Mouse (Mus musculus): ENCODE measurements around the gene Gtpbp8. TPM values are rescaled to one million over a fixed set of nuclear protein-coding genes. Genes with fewer than 3 reads are reported as not detected.

The Gtpbp8 gene
- polyA plus RNA-seq, 1 experiment from 2014 or later = 29.0 TPM

DNA sequence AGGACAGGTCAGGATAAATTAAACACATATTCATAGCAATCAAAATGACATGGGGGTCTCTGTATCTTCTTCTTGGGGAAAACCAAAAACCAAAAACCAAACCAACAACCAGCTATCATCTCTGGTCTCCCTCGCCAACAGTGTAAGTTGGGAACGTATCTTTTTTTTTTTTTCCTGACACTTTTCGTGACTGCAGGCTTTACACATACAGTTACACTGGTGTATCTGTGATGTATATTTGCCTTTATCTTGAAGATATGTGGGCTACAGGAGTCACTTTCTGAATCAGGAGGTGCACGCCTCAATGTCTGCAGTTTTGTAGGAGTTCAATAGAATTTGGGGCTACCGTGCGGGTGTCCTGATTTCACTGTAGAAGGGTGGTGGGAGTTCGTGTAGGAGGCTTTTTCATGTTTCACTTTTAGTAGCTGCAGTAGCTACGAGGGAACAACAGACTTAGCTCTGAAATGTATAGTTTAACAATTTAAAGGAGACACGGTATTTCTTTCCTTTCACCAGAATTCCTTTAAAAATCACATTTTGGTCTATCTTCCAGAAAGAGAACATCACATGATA is 20.2 kb upstream of the Gtpbp8 start:
- Histone ChIP-seq H3K27ac (no peak overlapping the region), H3K9me3 (no peaks in the 10 kb centered on the region), H3K9ac (replicated peaks) (no peak overlapping the region), H3K4me2 (no peak overlapping the region), H3K36me3 (no peaks in the 10 kb centered on the region), H3K4me3 (replicated peaks) (no peak overlapping the region), H3K4me1 (replicated peaks) (no peaks in the 10 kb centered on the region), H3K27me3 (no peaks in the 10 kb centered on the region)
- 88% methylated on average over 9 of the region's 9 CpGs for WGBS
- no peak for ATAC-seq (ENCODE audit: insufficient number of reproducible peaks, insufficient read depth, low FRiP score, low TSS enrichment, low read depth)

DNA sequence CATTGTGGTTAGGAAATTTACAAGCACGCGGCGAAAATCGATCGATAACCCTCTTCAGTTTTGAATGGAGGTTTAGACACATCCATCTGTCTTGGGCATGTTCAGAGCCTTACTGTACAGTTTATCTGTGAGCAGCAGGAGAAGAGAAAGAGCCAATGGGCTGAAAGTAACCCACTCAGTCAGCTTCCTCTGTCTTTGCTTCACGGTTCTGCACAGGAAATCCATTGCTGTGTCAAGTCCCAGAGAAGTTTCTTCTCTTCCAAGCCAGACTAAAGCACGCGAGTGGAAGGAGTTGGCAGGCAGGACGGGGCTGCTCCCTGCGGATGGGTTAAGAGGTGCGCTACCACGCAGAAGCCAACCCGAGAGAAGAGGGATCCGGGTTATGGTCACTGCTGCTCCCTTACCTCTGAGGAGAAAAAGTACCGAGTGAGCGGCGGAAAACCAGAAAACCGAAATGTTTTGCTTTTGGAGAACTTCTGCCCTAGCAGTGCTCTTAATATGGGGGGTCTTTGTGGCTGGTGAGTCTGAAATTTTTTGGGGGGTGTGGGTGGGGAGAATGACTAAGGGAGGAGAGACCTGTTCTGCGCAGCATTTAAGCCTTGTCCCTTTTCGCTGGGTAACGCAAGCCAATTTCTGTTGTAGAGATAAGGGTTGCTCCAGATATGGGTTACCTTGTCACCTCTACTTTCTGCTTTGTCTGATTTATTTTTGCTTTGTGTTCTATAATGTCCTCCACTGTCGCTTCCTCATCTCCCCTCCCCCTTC is 19.6 kb upstream of the Gtpbp8 start, which contains the start of gene Cd200r1:
Gene Cd200r1, plus strand, starts transcription at position 182 of the 765 bp plus-strand sequence.
- H3K9ac ChIP-seq (replicated peaks) = no peak within 1 kb of the TSS
- no peaks in the 10 kb centered on the region for H3K27me3 ChIP-seq
- no peak within 1 kb of the TSS for H3K4me2 ChIP-seq
- H3K9me3 ChIP-seq = no peaks in the 10 kb centered on the region
- H3K36me3 ChIP-seq = no peaks in the 10 kb centered on the region
- H3K4me1 ChIP-seq (replicated peaks) = no peaks in the 10 kb centered on the region
- H3K4me3 ChIP-seq (replicated peaks) = no peak within 1 kb of the TSS
- H3K27ac ChIP-seq = no peak within 1 kb of the TSS
- 82% methylated on average over 22 of the region's 22 CpGs for WGBS
- ATAC-seq (ENCODE audit: insufficient number of reproducible peaks, insufficient read depth, low FRiP score, low TSS enrichment, low read depth) = no peak

DNA sequence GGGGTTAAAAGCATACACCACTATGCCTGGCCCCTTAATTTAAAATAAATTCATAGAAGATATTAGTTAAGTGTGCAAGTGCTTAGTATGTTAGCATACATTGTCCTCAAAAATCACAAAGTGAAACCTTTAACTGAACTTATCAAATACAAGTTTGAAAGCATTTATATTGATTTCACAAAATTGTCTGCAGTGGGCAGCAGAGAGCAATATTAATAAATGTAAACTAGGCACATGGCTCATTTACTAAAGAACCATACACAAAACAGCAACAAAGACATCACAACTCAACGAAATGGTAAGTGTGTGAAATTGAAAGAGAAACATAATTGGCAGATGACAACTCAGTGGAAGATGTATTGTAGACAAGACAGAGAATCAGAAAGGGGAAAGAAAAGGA is 15.6 kb upstream of the Gtpbp8 start:
- Histone ChIP-seq H3K4me2 (no peak overlapping the region), H3K27ac (no peak overlapping the region), H3K9me3 (no peaks in the 10 kb centered on the region), H3K9ac (replicated peaks) (no peak overlapping the region), H3K27me3 (no peaks in the 10 kb centered on the region), H3K4me1 (replicated peaks) (no peaks in the 10 kb centered on the region), H3K36me3 (no peaks in the 10 kb centered on the region), H3K4me3 (replicated peaks) (no peak overlapping the region)
- WGBS = 78% methylated on average over 1 of the region's 1 CpGs
- no peak for ATAC-seq (ENCODE audit: insufficient number of reproducible peaks, insufficient read depth, low FRiP score, low TSS enrichment, low read depth)

DNA sequence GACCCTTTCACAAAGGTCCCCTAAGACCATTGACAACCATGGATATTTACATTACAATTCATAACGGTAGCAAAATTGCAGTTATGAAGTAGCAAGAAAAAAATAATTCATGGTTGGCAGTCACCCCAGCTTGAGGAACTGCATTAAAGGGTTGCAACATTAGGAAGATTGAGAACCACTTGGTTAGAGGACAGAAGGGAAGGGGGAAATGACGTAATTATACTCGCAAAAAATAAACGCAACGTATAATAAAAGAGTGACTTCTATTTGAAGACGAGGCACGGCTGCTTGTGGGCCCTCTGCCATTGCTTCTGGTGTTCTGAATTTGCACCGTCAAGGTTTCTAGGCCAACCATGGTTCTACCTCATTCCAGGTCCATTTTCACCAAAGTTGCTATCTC is 11.5 kb upstream of the Gtpbp8 start:
- ATAC-seq (ENCODE audit: insufficient number of reproducible peaks, insufficient read depth, low FRiP score, low TSS enrichment, low read depth) = no peak
- no peak overlapping the region for H3K4me3 ChIP-seq (replicated peaks)
- H3K4me1 ChIP-seq (replicated peaks) = no peaks in the 10 kb centered on the region
- H3K27ac ChIP-seq = no peak overlapping the region
- H3K9me3 ChIP-seq = no peaks in the 10 kb centered on the region
- H3K4me2 ChIP-seq = no peak overlapping the region
- no peaks in the 10 kb centered on the region for H3K27me3 ChIP-seq
- H3K36me3 ChIP-seq = no peaks in the 10 kb centered on the region
- H3K9ac ChIP-seq (replicated peaks) = no peak overlapping the region
- 84% methylated on average over 8 of the region's 8 CpGs for WGBS

DNA sequence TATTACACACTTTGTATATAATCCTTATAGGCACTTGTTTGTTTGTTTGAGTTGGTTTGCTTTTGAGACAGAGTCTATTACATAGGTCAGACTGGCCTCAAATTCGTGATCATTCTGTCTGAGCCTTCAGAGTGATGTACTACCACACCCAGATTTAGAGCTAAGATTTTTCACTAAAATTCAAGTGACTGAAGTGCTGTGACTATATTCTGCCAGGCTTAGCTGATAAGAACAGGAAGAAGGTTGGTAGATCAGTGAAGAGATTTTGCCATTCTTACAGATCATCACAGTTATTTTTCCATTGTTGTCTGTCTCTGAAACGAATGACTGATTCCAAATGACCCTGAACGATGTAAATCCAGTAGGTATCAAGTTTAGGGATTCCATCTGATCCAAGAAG is 1.8 kb upstream of the Gtpbp8 start:
- Histone ChIP-seq H3K27ac (no peak overlapping the region), H3K4me2 (no peak overlapping the region), H3K4me3 (replicated peaks) (no peak overlapping the region), H3K27me3 (no peaks in the 10 kb centered on the region), H3K9me3 (no peaks in the 10 kb centered on the region), H3K9ac (replicated peaks) (no peak overlapping the region), H3K4me1 (replicated peaks) (peaks cover 13% of the 10 kb centered on the region), H3K36me3 (no peaks in the 10 kb centered on the region)
- ATAC-seq (ENCODE audit: insufficient number of reproducible peaks, insufficient read depth, low FRiP score, low TSS enrichment, low read depth) = no peak
- 61% methylated on average over 3 of the region's 3 CpGs for WGBS

DNA sequence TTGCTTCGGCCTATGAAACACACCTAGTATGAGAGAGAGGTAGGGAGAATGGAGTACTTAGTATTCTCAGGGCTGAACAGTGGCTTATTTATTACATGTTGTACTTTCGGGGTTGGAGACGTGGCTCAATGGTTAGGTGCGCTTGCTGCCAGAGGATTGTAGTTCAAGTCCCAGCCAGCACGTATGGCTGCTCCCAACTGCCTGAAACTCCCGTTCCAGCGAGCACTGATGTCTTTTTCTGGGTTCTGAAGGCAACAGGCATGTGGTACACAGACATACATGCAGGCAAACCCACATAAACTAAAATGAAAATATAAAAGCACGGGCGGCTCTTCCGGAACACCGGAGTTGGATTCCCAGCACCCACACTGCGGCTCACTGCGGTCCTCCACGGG is 695 bp downstream of the Gtpbp8 start:
- peak; percentile 26; the same call in 1 of the 2 replicates for ATAC-seq (ENCODE audit: insufficient number of reproducible peaks, insufficient read depth, low FRiP score, low TSS enrichment, low read depth)
- Histone ChIP-seq H3K9ac (replicated peaks) (peak overlapping the region; percentile 80), H3K4me3 (replicated peaks) (peak overlapping the region; percentile 81), H3K9me3 (no peaks in the 10 kb centered on the region), H3K36me3 (peaks cover 12% of the 10 kb centered on the region), H3K4me1 (replicated peaks) (peaks cover 13% of the 10 kb centered on the region), H3K27me3 (no peaks in the 10 kb centered on the region), H3K27ac (peak overlapping the region; percentile 98), H3K4me2 (peak overlapping the region; percentile 79)
- 7% methylated on average over 14 of the region's 14 CpGs for WGBS

DNA sequence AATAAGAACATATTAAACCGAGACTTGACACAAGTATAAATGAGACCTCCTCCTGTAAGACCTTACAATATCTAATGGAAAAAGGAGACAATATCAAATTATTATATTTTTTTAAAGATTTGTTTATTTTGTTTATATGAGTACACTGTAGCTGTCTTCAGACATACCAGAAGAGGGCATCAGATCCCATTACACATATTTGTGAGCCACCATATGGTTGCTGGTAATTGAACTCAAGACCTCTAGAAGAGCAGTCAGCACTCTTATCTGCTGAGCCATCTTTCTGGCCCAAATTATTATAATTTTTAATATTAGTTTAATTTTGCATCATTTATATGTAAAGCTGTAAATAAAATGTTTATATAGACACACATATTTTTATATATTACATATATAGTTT is 3.4 kb downstream of the Gtpbp8 start:
- no peak for ATAC-seq (ENCODE audit: insufficient number of reproducible peaks, insufficient read depth, low FRiP score, low TSS enrichment, low read depth)
- Histone ChIP-seq H3K27me3 (no peaks in the 10 kb centered on the region), H3K4me2 (no peak overlapping the region), H3K4me1 (replicated peaks) (peaks cover 13% of the 10 kb centered on the region), H3K9ac (replicated peaks) (no peak overlapping the region), H3K27ac (no peak overlapping the region), H3K9me3 (no peaks in the 10 kb centered on the region), H3K4me3 (replicated peaks) (no peak overlapping the region), H3K36me3 (peaks cover 34% of the 10 kb centered on the region)
- WGBS = 85% methylated on average over 1 of the region's 1 CpGs

DNA sequence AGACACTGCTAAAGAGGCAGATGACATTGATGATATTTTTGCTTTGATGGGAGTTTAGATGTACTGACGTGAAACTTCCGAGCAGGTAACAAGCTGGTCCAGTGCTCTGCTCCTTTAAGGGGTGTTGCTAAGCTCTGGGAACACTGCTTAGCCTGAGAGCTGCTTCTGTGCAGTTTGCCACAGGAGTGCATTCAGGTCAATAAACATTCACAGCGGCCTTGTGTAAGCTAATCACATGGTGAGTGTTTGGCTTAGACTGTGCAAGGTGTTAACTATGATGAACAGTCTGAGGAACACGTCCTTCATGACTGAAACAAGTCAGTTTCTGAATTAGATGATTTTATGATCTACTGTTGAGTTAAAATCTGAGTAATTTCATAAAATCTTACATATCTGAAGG is 10.0 kb downstream of the Gtpbp8 start:
- Histone ChIP-seq H3K27me3 (no peaks in the 10 kb centered on the region), H3K4me2 (no peak overlapping the region), H3K9me3 (no peaks in the 10 kb centered on the region), H3K4me1 (replicated peaks) (no peaks in the 10 kb centered on the region), H3K27ac (no peak overlapping the region), H3K4me3 (replicated peaks) (no peak overlapping the region), H3K36me3 (peaks cover 85% of the 10 kb centered on the region), H3K9ac (replicated peaks) (no peak overlapping the region)
- 87% methylated on average over 4 of the region's 4 CpGs for WGBS
- no peak for ATAC-seq (ENCODE audit: insufficient number of reproducible peaks, insufficient read depth, low FRiP score, low TSS enrichment, low read depth)

DNA sequence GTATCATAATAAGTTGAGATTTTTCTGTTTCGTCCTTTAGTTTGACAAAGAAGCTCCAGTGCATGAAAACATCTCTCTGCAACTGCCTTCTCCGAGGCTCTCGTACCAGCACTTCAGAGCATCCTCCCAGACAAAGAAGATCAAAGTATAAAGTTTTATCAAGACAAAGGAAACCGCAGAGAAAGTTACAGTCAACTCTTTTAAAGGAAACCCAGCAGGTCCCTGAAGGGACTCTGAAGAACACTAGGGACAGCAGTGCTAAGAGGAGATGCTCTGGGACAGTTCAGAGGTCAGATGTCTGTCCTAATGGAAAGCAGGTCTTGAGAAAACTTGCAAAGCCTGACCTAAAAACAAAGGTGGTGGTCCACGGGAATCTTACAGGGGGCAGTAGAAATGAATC is 10.5 kb downstream of the Gtpbp8 start:
- Histone ChIP-seq H3K9me3 (no peaks in the 10 kb centered on the region), H3K9ac (replicated peaks) (no peak overlapping the region), H3K27ac (no peak overlapping the region), H3K4me2 (no peak overlapping the region), H3K4me3 (replicated peaks) (no peak overlapping the region), H3K36me3 (peaks cover 90% of the 10 kb centered on the region), H3K4me1 (replicated peaks) (no peaks in the 10 kb centered on the region), H3K27me3 (no peaks in the 10 kb centered on the region)
- 89% methylated on average over 5 of the region's 5 CpGs for WGBS
- ATAC-seq (ENCODE audit: insufficient number of reproducible peaks, insufficient read depth, low FRiP score, low TSS enrichment, low read depth) = no peak

DNA sequence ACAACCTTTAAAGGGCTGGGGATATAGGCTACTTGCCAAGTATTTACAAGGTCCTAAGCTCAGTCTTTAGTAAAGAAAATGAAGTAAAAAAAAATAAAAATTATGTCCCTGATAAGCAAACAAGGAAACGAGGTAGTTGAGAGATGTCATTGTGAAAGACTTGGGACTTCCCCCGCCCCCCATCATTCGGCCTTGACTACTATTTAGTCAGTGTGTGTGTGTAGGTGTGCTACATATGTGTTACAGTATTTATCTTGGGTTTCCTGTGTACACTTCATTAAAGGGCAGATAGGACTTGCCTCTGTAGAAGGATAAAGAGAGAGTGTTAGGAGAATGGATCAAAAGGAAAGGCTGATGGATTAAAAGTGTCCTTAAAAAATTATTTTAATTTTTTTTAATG is 12.1 kb downstream of the Gtpbp8 start:
- H3K9ac ChIP-seq (replicated peaks) = no peak overlapping the region
- H3K9me3 ChIP-seq = no peaks in the 10 kb centered on the region
- WGBS = 91% methylated on average over 3 of the region's 3 CpGs
- ATAC-seq (ENCODE audit: insufficient number of reproducible peaks, insufficient read depth, low FRiP score, low TSS enrichment, low read depth) = no peak
- H3K4me2 ChIP-seq = no peak overlapping the region
- no peaks in the 10 kb centered on the region for H3K27me3 ChIP-seq
- H3K4me3 ChIP-seq (replicated peaks) = no peak overlapping the region
- H3K36me3 ChIP-seq = peaks cover 97% of the 10 kb centered on the region
- H3K4me1 ChIP-seq (replicated peaks) = no peaks in the 10 kb centered on the region
- no peak overlapping the region for H3K27ac ChIP-seq

DNA sequence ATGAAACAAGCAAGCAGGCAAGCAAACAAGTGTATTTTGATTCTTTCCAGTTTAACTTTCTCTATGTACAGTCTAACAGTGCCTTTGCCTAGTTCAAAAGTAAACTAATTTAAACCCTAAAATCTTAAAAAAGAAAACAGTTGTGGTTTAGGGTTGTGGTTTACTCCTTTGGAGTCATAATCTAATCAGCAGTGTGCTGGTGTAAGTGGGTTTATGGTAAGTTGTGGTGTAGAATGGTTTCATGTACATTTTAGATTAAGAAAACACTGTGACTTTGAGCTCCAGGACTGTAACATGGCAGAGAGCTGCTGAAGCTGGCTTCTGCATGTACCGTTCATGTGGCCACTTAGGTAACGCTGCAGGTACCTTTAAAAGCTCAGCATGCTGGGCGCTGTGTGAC is 18.6 kb downstream of the Gtpbp8 start:
- H3K9ac ChIP-seq (replicated peaks) = no peak overlapping the region
- H3K9me3 ChIP-seq = no peaks in the 10 kb centered on the region
- H3K4me1 ChIP-seq (replicated peaks) = peaks cover 15% of the 10 kb centered on the region
- H3K36me3 ChIP-seq = peaks cover 50% of the 10 kb centered on the region
- H3K4me3 ChIP-seq (replicated peaks) = no peak overlapping the region
- H3K4me2 ChIP-seq = no peak overlapping the region
- no peaks in the 10 kb centered on the region for H3K27me3 ChIP-seq
- no peak overlapping the region for H3K27ac ChIP-seq
- 96% methylated on average over 3 of the region's 3 CpGs for WGBS
- ATAC-seq (ENCODE audit: insufficient number of reproducible peaks, insufficient read depth, low FRiP score, low TSS enrichment, low read depth) = no peak
